Mouse (Mus musculus) MEL (cell line): Measurements from ENCODE around the gene Akr1b8. TPM values are rescaled to one million over a fixed set of nuclear protein-coding genes. Genes with fewer than 3 reads are reported as not detected.
"Not testable (repeated sequence)": the region's sequence is repeated elsewhere in the genome, so short reads cannot be mapped to it uniquely, and the experiment has no call there.

Experiments
- DNase-seq: peaks from one replicate; pipeline ENCODE4 v3.0.0; 2011; ENCODE audit warnings: low read depth, low spot score
- H3K27ac ChIP-seq: 2 replicates; pipeline ENCODE4 v1.5.1; 2012; ENCODE audit warnings: low read depth, mild to moderate bottlenecking, control low read depth, low read length, moderate library complexity; ENCODE audit not compliant: control insufficient read depth
- H3K27me3 ChIP-seq, 2 experiments: fragments of 150-350 bp in 1 of 2; sonication (generic) in 1 of 2; 2 replicates each; pipeline ENCODE4 v1.6.1; 2012; ENCODE audit warnings: low read length in 2 of 2, mild to moderate bottlenecking in 2 of 2, improper control_type of control experiment in 1 of 2, moderate library complexity in 1 of 2; ENCODE audit not compliant: insufficient read depth in 2 of 2, control insufficient read depth in 1 of 2
- H3K36me3 ChIP-seq, 2 experiments: 2 replicates each; pipeline ENCODE4 v1.6.1; 2012 to 2014; ENCODE audit warnings: low read length in 2 of 2, improper control_type of control experiment in 1 of 2, inconsistent platforms in 1 of 2, mild to moderate bottlenecking in 1 of 2; ENCODE audit not compliant: insufficient read depth in 2 of 2, control insufficient read depth in 1 of 2
- H3K4me1 ChIP-seq, 2 experiments: fragments of 150-350 bp in 1 of 2; sonication (generic) in 1 of 2; 2 replicates each; pipeline ENCODE4 v1.6.1; 2012; ENCODE audit warnings: low read length in 2 of 2, improper control_type of control experiment in 1 of 2, mild to moderate bottlenecking in 1 of 2; ENCODE audit not compliant: insufficient read depth in 2 of 2, control insufficient read depth in 1 of 2
- H3K4me3 ChIP-seq, 2 experiments: fragments of 150-350 bp in 1 of 2; sonication (generic) in 1 of 2; 2 replicates each; pipeline ENCODE4 v1.5.1; 2012; ENCODE audit warnings: low read depth in 2 of 2, low read length in 2 of 2, mild to moderate bottlenecking in 2 of 2, moderate library complexity in 2 of 2, control low read depth in 1 of 2, improper control_type of control experiment in 1 of 2; ENCODE audit not compliant: control insufficient read depth in 1 of 2, insufficient read depth in 1 of 2
- H3K79me2 ChIP-seq: 2 replicates; pipeline ENCODE4 v1.6.1; 2012; ENCODE audit warnings: mild to moderate bottlenecking, low read length, moderate library complexity; ENCODE audit not compliant: control insufficient read depth, poor library complexity, insufficient read depth
- H3K9ac ChIP-seq: 2 replicates; pipeline ENCODE4 v1.6.1; 2012; ENCODE audit warnings: low read depth, mild to moderate bottlenecking, control low read depth, low read length, moderate library complexity; ENCODE audit not compliant: control insufficient read depth, poor library complexity, severe bottlenecking
- H3K9me3 ChIP-seq: fragments of 150-350 bp; sonication (generic); replicated peaks from 2 replicates; pipeline ENCODE4 v1.6.1; 2012; ENCODE audit warnings: mild to moderate bottlenecking, low read length, improper control_type of control experiment, moderate library complexity; ENCODE audit not compliant: insufficient read depth
- BHLHE40 ChIP-seq: IDR thresholded peaks from 2 replicates; pipeline ENCODE4 v1.6.1; 2012; ENCODE audit warnings: low read depth, mild to moderate bottlenecking, inconsistent platforms, low read length, improper control_type of control experiment, borderline replicate concordance
- CTCF ChIP-seq, 3 experiments: IDR thresholded peaks in 2 of 3; conservative IDR thresholded peaks in 1 of 3; 2 replicates each; pipeline ENCODE4 v1.5.1; 2011 to 2012; ENCODE audit warnings: low read length in 3 of 3, low read depth in 2 of 3, mild to moderate bottlenecking in 2 of 3, improper control_type of control experiment in 1 of 3, inconsistent platforms in 1 of 3, mixed read lengths in 1 of 3, moderate library complexity in 1 of 3; ENCODE audit not compliant: control insufficient read depth in 1 of 3, insufficient read depth in 1 of 3, poor library complexity in 1 of 3, severe bottlenecking in 1 of 3
- E2F4 ChIP-seq: IDR thresholded peaks from 2 replicates; pipeline ENCODE4 v1.6.1; 2011; ENCODE audit warnings: low read depth, low read length, improper control_type of control experiment, borderline replicate concordance
- ELF1 ChIP-seq: IDR thresholded peaks from 2 replicates; pipeline ENCODE4 v1.6.1; 2014; ENCODE audit warnings: low read depth, mild to moderate bottlenecking, inconsistent platforms, low read length, improper control_type of control experiment, moderate library complexity
- EP300 ChIP-seq, 2 experiments: IDR thresholded peaks; 2 replicates each; pipeline ENCODE4 v1.6.1; 2011; ENCODE audit warnings: improper control_type of control experiment in 2 of 2, low read length in 2 of 2, low read depth in 1 of 2, mild to moderate bottlenecking in 1 of 2
- ETS1 ChIP-seq: IDR thresholded peaks from 2 replicates; pipeline ENCODE4 v1.6.1; 2012; ENCODE audit warnings: low read depth, mild to moderate bottlenecking, inconsistent platforms, low read length, improper control_type of control experiment, moderate library complexity
- GATA1 ChIP-seq: IDR thresholded peaks from 2 replicates; pipeline ENCODE4 v1.6.1; 2011; ENCODE audit warnings: low read depth, low read length, improper control_type of control experiment
- HCFC1 ChIP-seq: IDR thresholded peaks from 2 replicates; pipeline ENCODE4 v1.6.1; 2012; ENCODE audit warnings: low read depth, mild to moderate bottlenecking, inconsistent platforms, low read length, improper control_type of control experiment, moderate library complexity
- KAT2A ChIP-seq: conservative IDR thresholded peaks from 2 replicates; pipeline ENCODE4 v1.6.1; 2012; ENCODE audit warnings: low read depth, low read length, improper control_type of control experiment, inconsistent platforms
- MAFK ChIP-seq: IDR thresholded peaks from 2 replicates; pipeline ENCODE4 v1.6.1; 2011; ENCODE audit warnings: low read depth, mild to moderate bottlenecking, low read length, improper control_type of control experiment, borderline replicate concordance
- MEF2A ChIP-seq: IDR thresholded peaks from 2 replicates; pipeline ENCODE4 v1.6.1; 2014; ENCODE audit warnings: low read depth, mild to moderate bottlenecking, inconsistent platforms, low read length, improper control_type of control experiment; ENCODE audit not compliant: poor library complexity, insufficient replicate concordance, severe bottlenecking; ENCODE audit errors: extremely low read depth
- MXI1 ChIP-seq: IDR thresholded peaks from 2 replicates; pipeline ENCODE4 v1.6.1; 2011; ENCODE audit warnings: mild to moderate bottlenecking, low read depth, low read length, improper control_type of control experiment
- MYB ChIP-seq: IDR thresholded peaks from 2 replicates; pipeline ENCODE4 v1.6.1; 2011; ENCODE audit warnings: mild to moderate bottlenecking, low read depth, low read length, improper control_type of control experiment
- POLR2AphosphoS2 ChIP-seq: IDR thresholded peaks from 2 replicates; pipeline ENCODE4 v1.6.1; 2011; ENCODE audit warnings: low read length, improper control_type of control experiment
- RAD21 ChIP-seq: IDR thresholded peaks from 2 replicates; pipeline ENCODE4 v1.6.1; 2011; ENCODE audit warnings: mild to moderate bottlenecking, low read depth, low read length, improper control_type of control experiment
- SMC3 ChIP-seq: IDR thresholded peaks from 2 replicates; pipeline ENCODE4 v1.6.1; 2011; ENCODE audit warnings: low read depth, low read length, improper control_type of control experiment
- TAL1 ChIP-seq: IDR thresholded peaks from 2 replicates; pipeline ENCODE4 v1.6.1; 2012; ENCODE audit warnings: mild to moderate bottlenecking, inconsistent platforms, low read length, moderate library complexity, mixed read lengths
- USF1 ChIP-seq: IDR thresholded peaks from 2 replicates; pipeline ENCODE4 v1.6.1; 2014; ENCODE audit warnings: low read depth, mild to moderate bottlenecking, inconsistent platforms, low read length, improper control_type of control experiment, moderate library complexity
- ZKSCAN1 ChIP-seq: IDR thresholded peaks from 2 replicates; pipeline ENCODE4 v1.6.1; 2012; ENCODE audit warnings: low read depth, mild to moderate bottlenecking, inconsistent platforms, low read length, improper control_type of control experiment, moderate library complexity
- ZNF384 ChIP-seq: IDR thresholded peaks from 2 replicates; pipeline ENCODE4 v1.6.1; 2012; ENCODE audit warnings: low read depth, mild to moderate bottlenecking, inconsistent platforms, low read length, improper control_type of control experiment
- polyA plus RNA-seq, 2 experiments: library from polyadenylated mRNA; stranded (reverse) in 1 of 2; unstranded in 1 of 2; fragments of >175 nt in 1 of 2; fragments of >200 nt in 1 of 2; gene quantifications; 2 replicates each; pipeline versions ENCODE4 v1.2.1 to v1.2.4; 2012; ENCODE audit warnings: low replicate concordance in 2 of 2, low read depth in 1 of 2; ENCODE audit not compliant: insufficient read length in 2 of 2, insufficient read depth in 1 of 2, missing spikeins in 1 of 2
- total RNA-seq: library from RNA; depleted of rRNA; stranded (reverse); fragments of 300-350 nt; gene quantifications from 2 replicates; pipeline ENCODE4 v1.2.3, GENCODE M21; 2012

Akr1b8 gene
- total and polyA plus RNA-seq, 3 experiments: not detected

- Histone ChIP-seq H3K36me3 (no peaks in the 10 kb centered on the region), H3K79me2 (no peaks in the 10 kb centered on the region), H3K9me3 (no peaks in the 10 kb centered on the region), H3K4me3 (peak overlapping the region in 1 of 2 experiments; percentile 50; a peak in 2 of 4 replicates), H3K27ac (no peak overlapping the region), H3K27me3 (peaks cover 0 to 3% of the 10 kb centered on the region in 2 experiments; a peak in 1 of 4 replicates), H3K4me1 (no peaks in the 10 kb centered on the region), H3K9ac (peak overlapping the region; percentile 70)
- TF ChIP-seq MYB: no peak
- no peak for TF ChIP-seq MXI1
- no peak for TF ChIP-seq TAL1
- TF ChIP-seq HCFC1: no peak
- no peak for TF ChIP-seq POLR2AphosphoS2
- no peak for TF ChIP-seq EP300 (IDR thresholded peaks at IDR 0.05; ENCODE audit: low read depth in 1 of 2, low read length in 2 of 2)
- TF ChIP-seq RAD21: peak; percentile 62
- no peak for TF ChIP-seq USF1
- TF ChIP-seq ELF1: no peak
- TF ChIP-seq MEF2A: no peak
- TF ChIP-seq BHLHE40: no peak
- TF ChIP-seq SMC3: peak; percentile 62
- TF ChIP-seq CTCF (IDR thresholded peaks at IDR 0.05 in 2 of 3, conservative IDR thresholded peaks at IDR 0.05 in 1 of 3; ENCODE audit: control insufficient read depth in 1 of 3, insufficient read depth in 1 of 3, low read depth in 2 of 3, low read length in 3 of 3, poor library complexity in 1 of 3, severe bottlenecking in 1 of 3): peak; percentile 56 to 82 (median 65)
- TF ChIP-seq KAT2A: no peak
- TF ChIP-seq ZKSCAN1: no peak
- TF ChIP-seq GATA1: no peak
- TF ChIP-seq ZNF384: peak; percentile 76
- no peak for TF ChIP-seq E2F4
- peak; percentile 91 for DNase-seq
Observed at GRCm38 (mm10) chr6:34371700-34372351, 17.9 kb downstream of the Akr1b8 start.

GRCm38 (mm10) chr6:34373841-34374240, 19.9 kb downstream of the Akr1b8 start:
- Histone ChIP-seq H3K4me3 (no peak overlapping the region), H3K9me3 (no peaks in the 10 kb centered on the region), H3K27ac (no peak overlapping the region), H3K27me3 (0 out of 4 replicates have a peak, but pooled peaks cover 0 to 1% of the 10 kb centered on the region in 2 experiments), H3K79me2 (no peaks in the 10 kb centered on the region), H3K36me3 (no peaks in the 10 kb centered on the region), H3K4me1 (no peaks in the 10 kb centered on the region), H3K9ac (no peak overlapping the region)
- DNase-seq: peak; percentile 55
- TF ChIP-seq MXI1: no peak
- TF ChIP-seq ETS1: peak; percentile 20; the same call in 1 of the 2 replicates
- TF ChIP-seq MAFK: peak; percentile 99

GRCm38 (mm10) chr6:34375888-34376287, 22.0 kb downstream of the Akr1b8 start:
- H3K9me3 ChIP-seq, H3K9ac ChIP-seq, DNase-seq, H3K4me1 ChIP-seq, H3K27ac ChIP-seq, H3K36me3 ChIP-seq, H3K79me2 ChIP-seq, H3K4me3 ChIP-seq, H3K27me3 ChIP-seq: not testable (repeated sequence)
